Mouse (Mus musculus) MEL (cell line): ENCODE measurements around the gene Igfbp1. TPM values are rescaled to one million over a fixed set of nuclear protein-coding genes. Genes with fewer than 3 reads are reported as not detected.

Experiments
- DNase-seq: peaks from one replicate; pipeline ENCODE4 v3.0.0; 2011; ENCODE audit warnings: low read depth, low spot score
- H3K27ac ChIP-seq: 2 replicates; pipeline ENCODE4 v1.5.1; 2012; ENCODE audit warnings: low read depth, mild to moderate bottlenecking, control low read depth, low read length, moderate library complexity; ENCODE audit not compliant: control insufficient read depth
- H3K27me3 ChIP-seq, 2 experiments: fragments of 150-350 bp in 1 of 2; sonication (generic) in 1 of 2; 2 replicates each; pipeline ENCODE4 v1.6.1; 2012; ENCODE audit warnings: low read length in 2 of 2, mild to moderate bottlenecking in 2 of 2, improper control_type of control experiment in 1 of 2, moderate library complexity in 1 of 2; ENCODE audit not compliant: insufficient read depth in 2 of 2, control insufficient read depth in 1 of 2
- H3K36me3 ChIP-seq, 2 experiments: 2 replicates each; pipeline ENCODE4 v1.6.1; 2012 to 2014; ENCODE audit warnings: low read length in 2 of 2, improper control_type of control experiment in 1 of 2, inconsistent platforms in 1 of 2, mild to moderate bottlenecking in 1 of 2; ENCODE audit not compliant: insufficient read depth in 2 of 2, control insufficient read depth in 1 of 2
- H3K4me1 ChIP-seq, 2 experiments: fragments of 150-350 bp in 1 of 2; sonication (generic) in 1 of 2; 2 replicates each; pipeline ENCODE4 v1.6.1; 2012; ENCODE audit warnings: low read length in 2 of 2, improper control_type of control experiment in 1 of 2, mild to moderate bottlenecking in 1 of 2; ENCODE audit not compliant: insufficient read depth in 2 of 2, control insufficient read depth in 1 of 2
- H3K4me3 ChIP-seq, 2 experiments: fragments of 150-350 bp in 1 of 2; sonication (generic) in 1 of 2; 2 replicates each; pipeline ENCODE4 v1.5.1; 2012; ENCODE audit warnings: low read depth in 2 of 2, low read length in 2 of 2, mild to moderate bottlenecking in 2 of 2, moderate library complexity in 2 of 2, control low read depth in 1 of 2, improper control_type of control experiment in 1 of 2; ENCODE audit not compliant: control insufficient read depth in 1 of 2, insufficient read depth in 1 of 2
- H3K79me2 ChIP-seq: 2 replicates; pipeline ENCODE4 v1.6.1; 2012; ENCODE audit warnings: mild to moderate bottlenecking, low read length, moderate library complexity; ENCODE audit not compliant: control insufficient read depth, poor library complexity, insufficient read depth
- H3K9ac ChIP-seq: 2 replicates; pipeline ENCODE4 v1.6.1; 2012; ENCODE audit warnings: low read depth, mild to moderate bottlenecking, control low read depth, low read length, moderate library complexity; ENCODE audit not compliant: control insufficient read depth, poor library complexity, severe bottlenecking
- H3K9me3 ChIP-seq: fragments of 150-350 bp; sonication (generic); replicated peaks from 2 replicates; pipeline ENCODE4 v1.6.1; 2012; ENCODE audit warnings: mild to moderate bottlenecking, low read length, improper control_type of control experiment, moderate library complexity; ENCODE audit not compliant: insufficient read depth
- BHLHE40 ChIP-seq: IDR thresholded peaks from 2 replicates; pipeline ENCODE4 v1.6.1; 2012; ENCODE audit warnings: low read depth, mild to moderate bottlenecking, inconsistent platforms, low read length, improper control_type of control experiment, borderline replicate concordance
- CHD1 ChIP-seq: IDR thresholded peaks from 2 replicates; pipeline ENCODE4 v1.6.1; 2012; ENCODE audit warnings: low read depth, mild to moderate bottlenecking, inconsistent platforms, low read length, improper control_type of control experiment
- CHD2 ChIP-seq: IDR thresholded peaks from 2 replicates; pipeline ENCODE4 v1.6.1; 2011; ENCODE audit warnings: low read length, improper control_type of control experiment
- CTCF ChIP-seq, 3 experiments: IDR thresholded peaks in 2 of 3; conservative IDR thresholded peaks in 1 of 3; 2 replicates each; pipeline ENCODE4 v1.5.1; 2011 to 2012; ENCODE audit warnings: low read length in 3 of 3, low read depth in 2 of 3, mild to moderate bottlenecking in 2 of 3, improper control_type of control experiment in 1 of 3, inconsistent platforms in 1 of 3, mixed read lengths in 1 of 3, moderate library complexity in 1 of 3; ENCODE audit not compliant: control insufficient read depth in 1 of 3, insufficient read depth in 1 of 3, poor library complexity in 1 of 3, severe bottlenecking in 1 of 3
- E2F4 ChIP-seq: IDR thresholded peaks from 2 replicates; pipeline ENCODE4 v1.6.1; 2011; ENCODE audit warnings: low read depth, low read length, improper control_type of control experiment, borderline replicate concordance
- ETS1 ChIP-seq: IDR thresholded peaks from 2 replicates; pipeline ENCODE4 v1.6.1; 2012; ENCODE audit warnings: low read depth, mild to moderate bottlenecking, inconsistent platforms, low read length, improper control_type of control experiment, moderate library complexity
- GABPA ChIP-seq: IDR thresholded peaks from 2 replicates; pipeline ENCODE4 v1.6.1; 2012; ENCODE audit warnings: low read depth, mild to moderate bottlenecking, inconsistent platforms, low read length, improper control_type of control experiment, moderate library complexity
- GATA1 ChIP-seq: IDR thresholded peaks from 2 replicates; pipeline ENCODE4 v1.6.1; 2011; ENCODE audit warnings: low read depth, low read length, improper control_type of control experiment
- MAX ChIP-seq: IDR thresholded peaks from 2 replicates; pipeline ENCODE4 v1.6.1; 2011; ENCODE audit warnings: low read length, improper control_type of control experiment
- MYC ChIP-seq: IDR thresholded peaks from 2 replicates; pipeline ENCODE4 v1.6.1; 2011; ENCODE audit warnings: low read depth, mild to moderate bottlenecking, low read length, improper control_type of control experiment, moderate library complexity
- NELFE ChIP-seq: IDR thresholded peaks from 2 replicates; pipeline ENCODE4 v1.6.1; 2011; ENCODE audit warnings: low read depth, low read length, improper control_type of control experiment
- POLR2A ChIP-seq, 2 experiments: IDR thresholded peaks; 2 replicates each; pipeline ENCODE4 v1.6.1; 2011 to 2012; ENCODE audit warnings: low read length in 2 of 2, mild to moderate bottlenecking in 2 of 2, control low read depth in 1 of 2, improper control_type of control experiment in 1 of 2, low read depth in 1 of 2, moderate library complexity in 1 of 2; ENCODE audit not compliant: control insufficient read depth in 1 of 2, insufficient read depth in 1 of 2, poor library complexity in 1 of 2
- RAD21 ChIP-seq: IDR thresholded peaks from 2 replicates; pipeline ENCODE4 v1.6.1; 2011; ENCODE audit warnings: mild to moderate bottlenecking, low read depth, low read length, improper control_type of control experiment
- TAL1 ChIP-seq: IDR thresholded peaks from 2 replicates; pipeline ENCODE4 v1.6.1; 2012; ENCODE audit warnings: mild to moderate bottlenecking, inconsistent platforms, low read length, moderate library complexity, mixed read lengths
- TBP ChIP-seq: IDR thresholded peaks from 2 replicates; pipeline ENCODE4 v1.8.0; 2011; ENCODE audit warnings: low read depth, low read length, improper control_type of control experiment
- UBTF ChIP-seq: IDR thresholded peaks from 2 replicates; pipeline ENCODE4 v1.6.1; 2012; ENCODE audit warnings: low read depth, mild to moderate bottlenecking, inconsistent platforms, low read length, improper control_type of control experiment, moderate library complexity, borderline replicate concordance; ENCODE audit not compliant: insufficient read depth
- USF1 ChIP-seq: IDR thresholded peaks from 2 replicates; pipeline ENCODE4 v1.6.1; 2014; ENCODE audit warnings: low read depth, mild to moderate bottlenecking, inconsistent platforms, low read length, improper control_type of control experiment, moderate library complexity
- ZC3H11A ChIP-seq: IDR thresholded peaks from 2 replicates; pipeline ENCODE4 v1.6.1; 2012; ENCODE audit warnings: low read depth, mild to moderate bottlenecking, inconsistent platforms, low read length, improper control_type of control experiment
- ZKSCAN1 ChIP-seq: IDR thresholded peaks from 2 replicates; pipeline ENCODE4 v1.6.1; 2012; ENCODE audit warnings: low read depth, mild to moderate bottlenecking, inconsistent platforms, low read length, improper control_type of control experiment, moderate library complexity
- ZNF384 ChIP-seq: IDR thresholded peaks from 2 replicates; pipeline ENCODE4 v1.6.1; 2012; ENCODE audit warnings: low read depth, mild to moderate bottlenecking, inconsistent platforms, low read length, improper control_type of control experiment
- polyA plus RNA-seq, 2 experiments: library from polyadenylated mRNA; stranded (reverse) in 1 of 2; unstranded in 1 of 2; fragments of >175 nt in 1 of 2; fragments of >200 nt in 1 of 2; gene quantifications; 2 replicates each; pipeline versions ENCODE4 v1.2.1 to v1.2.4; 2012; ENCODE audit warnings: low replicate concordance in 2 of 2, low read depth in 1 of 2; ENCODE audit not compliant: insufficient read length in 2 of 2, insufficient read depth in 1 of 2, missing spikeins in 1 of 2
- total RNA-seq: library from RNA; depleted of rRNA; stranded (reverse); fragments of 300-350 nt; gene quantifications from 2 replicates; pipeline ENCODE4 v1.2.3, GENCODE M21; 2012

The Igfbp1 gene
- total and polyA plus RNA-seq, 3 experiments = not detected

DNA sequence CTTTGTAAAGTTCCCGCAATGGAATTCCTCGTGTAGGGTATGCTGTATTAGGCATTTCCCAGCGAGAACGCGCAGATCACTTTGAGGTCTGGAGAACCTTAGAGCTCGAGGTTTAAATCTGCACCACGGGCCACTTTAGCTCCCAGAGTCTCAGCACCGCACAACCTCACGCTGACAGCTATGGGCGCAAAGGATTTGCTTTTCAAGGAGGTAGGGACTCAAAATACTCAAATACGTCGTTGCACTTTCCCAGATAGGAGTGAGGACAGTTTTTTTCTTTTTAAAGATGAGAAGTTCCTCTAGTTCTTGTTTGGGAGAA lies 16.7 kb downstream of the Igfbp1 start:
- H3K4me1 ChIP-seq = no peaks in the 10 kb centered on the region
- no peak overlapping the region for H3K9ac ChIP-seq
- no peaks in the 10 kb centered on the region for H3K36me3 ChIP-seq
- no peaks in the 10 kb centered on the region for H3K9me3 ChIP-seq
- no peaks in the 10 kb centered on the region for H3K79me2 ChIP-seq
- no peak for DNase-seq
- no peaks in the 10 kb centered on the region for H3K27me3 ChIP-seq
- H3K27ac ChIP-seq = no peak overlapping the region
- H3K4me3 ChIP-seq = no peak overlapping the region
- no peak for TF ChIP-seq GATA1
- no peak for TF ChIP-seq UBTF
- TF ChIP-seq GABPA = no peak
- TF ChIP-seq CHD1 = no peak
- TF ChIP-seq TAL1 = no peak
- TF ChIP-seq TBP = no peak
- TF ChIP-seq CHD2 = no peak
- no peak for TF ChIP-seq BHLHE40
- TF ChIP-seq MAX = no peak
- no peak for TF ChIP-seq USF1
- no peak for TF ChIP-seq MYC
- TF ChIP-seq POLR2A (IDR thresholded peaks at IDR 0.05; ENCODE audit: control insufficient read depth in 1 of 2, insufficient read depth in 1 of 2, low read depth in 1 of 2, low read length in 2 of 2, poor library complexity in 1 of 2) = no peak
- no peak for TF ChIP-seq CTCF (IDR thresholded peaks at IDR 0.05 in 2 of 3, conservative IDR thresholded peaks at IDR 0.05 in 1 of 3; ENCODE audit: control insufficient read depth in 1 of 3, insufficient read depth in 1 of 3, low read depth in 2 of 3, low read length in 3 of 3, poor library complexity in 1 of 3, severe bottlenecking in 1 of 3)
- no peak for TF ChIP-seq ETS1
- no peak for TF ChIP-seq ZNF384
- TF ChIP-seq ZKSCAN1 = no peak
- no peak for TF ChIP-seq NELFE
- TF ChIP-seq ZC3H11A = no peak
- TF ChIP-seq, all 39 proteins: peak for 0

DNA sequence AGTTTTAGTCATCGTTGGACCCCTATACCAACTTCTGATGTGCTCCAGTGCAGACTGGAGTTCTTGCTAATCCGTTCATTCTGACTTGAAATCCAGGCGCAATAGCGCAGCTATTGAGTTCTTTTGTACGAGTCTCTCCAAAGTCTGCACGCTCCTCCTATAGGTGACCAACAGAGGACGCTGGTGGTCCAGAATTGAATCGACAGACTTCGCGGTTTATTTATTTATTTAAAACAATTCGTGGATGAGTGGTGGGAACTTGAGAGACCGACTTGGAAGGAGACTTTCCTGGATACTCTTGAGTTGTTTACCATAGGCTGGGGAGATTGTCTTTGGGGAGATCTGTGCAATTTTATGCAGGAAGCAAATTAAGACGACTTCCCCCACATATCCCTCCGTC lies 17.2 kb downstream of the Igfbp1 start:
- H3K27me3 ChIP-seq = no peaks in the 10 kb centered on the region
- H3K79me2 ChIP-seq = no peaks in the 10 kb centered on the region
- TF ChIP-seq MYC = no peak
- no peak overlapping the region for H3K27ac ChIP-seq
- no peaks in the 10 kb centered on the region for H3K9me3 ChIP-seq
- H3K4me1 ChIP-seq = no peaks in the 10 kb centered on the region
- no peaks in the 10 kb centered on the region for H3K36me3 ChIP-seq
- no peak overlapping the region for H3K9ac ChIP-seq
- no peak for DNase-seq
- H3K4me3 ChIP-seq = no peak overlapping the region

DNA sequence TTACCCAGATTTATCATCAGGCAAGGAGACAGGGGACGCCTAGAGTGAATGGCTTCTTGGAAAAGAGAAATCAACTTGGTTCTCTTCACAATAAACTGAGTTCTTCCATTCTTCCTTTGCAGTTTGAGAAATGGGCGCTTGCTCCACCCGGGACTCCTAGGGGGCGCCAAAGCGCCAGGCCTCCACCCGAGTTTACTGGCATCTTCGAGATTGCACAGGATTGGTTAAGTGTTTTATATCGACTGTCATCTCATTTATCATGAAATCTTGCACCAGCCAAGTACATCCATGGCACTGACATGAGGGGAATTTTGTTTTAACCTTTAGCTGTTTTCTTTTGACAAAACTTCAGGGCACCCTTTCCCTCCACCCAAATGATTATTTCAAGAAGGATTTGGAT lies 18.1 kb downstream of the Igfbp1 start:
- no peak overlapping the region for H3K9ac ChIP-seq
- H3K27ac ChIP-seq = no peak overlapping the region
- TF ChIP-seq CTCF (IDR thresholded peaks at IDR 0.05 in 2 of 3, conservative IDR thresholded peaks at IDR 0.05 in 1 of 3; ENCODE audit: control insufficient read depth in 1 of 3, insufficient read depth in 1 of 3, low read depth in 2 of 3, low read length in 3 of 3, poor library complexity in 1 of 3, severe bottlenecking in 1 of 3) (peak; percentile 17 to 73 (median 33); a peak in 5 of 6 replicates), E2F4 (no peak), RAD21 (peak; percentile 23)
- TF ChIP-seq, all 39 proteins: peak for 2
- no peaks in the 10 kb centered on the region for H3K9me3 ChIP-seq
- no peaks in the 10 kb centered on the region for H3K4me1 ChIP-seq
- no peaks in the 10 kb centered on the region for H3K79me2 ChIP-seq
- no peaks in the 10 kb centered on the region for H3K27me3 ChIP-seq
- H3K36me3 ChIP-seq = no peaks in the 10 kb centered on the region
- peak; percentile 7 for DNase-seq
- no peak overlapping the region for H3K4me3 ChIP-seq
